Mouse (Mus musculus): Measurements from ENCODE around the gene Cbx1.

DNA sequence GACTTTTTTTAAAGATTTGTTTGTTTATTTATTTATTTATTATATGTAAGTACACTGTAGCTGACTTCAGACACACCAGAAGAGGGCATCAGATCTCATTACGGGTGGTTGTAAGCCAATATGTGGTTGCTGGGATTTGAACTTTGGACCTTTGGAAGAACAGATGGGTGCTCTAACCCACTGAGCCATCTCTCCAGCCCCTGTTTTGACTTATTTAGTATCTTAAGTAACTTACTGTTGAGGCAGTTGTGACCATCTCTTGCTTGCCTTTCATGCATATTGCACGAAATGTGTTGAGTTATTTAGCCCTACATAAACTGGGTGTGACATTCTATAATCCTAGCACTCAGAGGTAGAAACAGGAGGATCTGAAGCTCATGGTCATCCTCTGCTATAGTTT is 10.6 kb downstream of the Cbx1 start:
- TF ChIP-seq GATA1 (IDR thresholded peaks at IDR 0.05; ENCODE audit: borderline replicate concordance, low read length) (no peak), FLI1 (IDR thresholded peaks at IDR 0.05; ENCODE audit: low read length) (no peak)
